Comparison of ENCODE assay signal across 17 mouse cellular contexts in genomic region chr11:57682589-57682988, GRCm38 (mm10). TPM values are rescaled to one million over a fixed set of nuclear protein-coding genes. Genes with fewer than 3 reads are reported as not detected.
DNase-seq lines count a peak whose midpoint lies in the region; ATAC-seq lines count a peak whose summit lies in the region.
"Had no signal": no experiment of that assay in that cellular context is flagged by ENCODE, and none has a peak within 500 bp of the region (broad histone marks: within the 10 kb centered on the region; RNA-seq: fewer than 3 reads in every experiment).

No protein-coding gene starts in this region.

- DNase-seq in midbrain, embryonic 11.5 days (ENCODE audit: low spot score, missing footprints): no peak
- peak; percentile 48 for DNase-seq in midbrain, embryonic 14.5 days
- DNase-seq: adrenal gland, adult 8-10 months; cerebellum, adult 9-10 months; gastrocnemius, postnatal 10 days; heart, adult 11 months had no signal

- H3K4me3 ChIP-seq in midbrain, embryonic 11.5 days (ENCODE audit: low read depth, low read length): no peak overlapping the region
- H3K4me3 ChIP-seq in midbrain, embryonic 16.5 days (ENCODE audit: low read depth, low read length): no peak overlapping the region
- H3K4me3 ChIP-seq in midbrain, embryonic 14.5 days (replicated peaks; ENCODE audit: low read depth, low read length): no peak overlapping the region
- H3K4me3 ChIP-seq in stomach, embryonic 14.5 days (ENCODE audit: low read depth, low read length): no peak overlapping the region
- H3K4me3 ChIP-seq in hindbrain, embryonic 16.5 days (ENCODE audit: low read length): no peak overlapping the region
- H3K4me3 ChIP-seq: forebrain, embryonic 12.5 days; heart, embryonic 15.5 days; hindbrain, embryonic 15.5 days; limb, embryonic 15.5 days; liver, embryonic 15.5 days had no signal

- H3K27ac ChIP-seq in midbrain, embryonic 11.5 days (ENCODE audit: low read depth, low read length): no peak overlapping the region
- no peak overlapping the region for H3K27ac ChIP-seq in midbrain, embryonic 16.5 days (ENCODE audit: low read length)
- no peak overlapping the region for H3K27ac ChIP-seq in midbrain, embryonic 14.5 days (replicated peaks; ENCODE audit: low read depth, low read length)
- no peak overlapping the region for H3K27ac ChIP-seq in stomach, embryonic 14.5 days (ENCODE audit: low read length)
- H3K27ac ChIP-seq in hindbrain, embryonic 16.5 days (ENCODE audit: low read depth, low read length): no peak overlapping the region
- H3K27ac ChIP-seq: forebrain, embryonic 12.5 days; heart, embryonic 15.5 days; hindbrain, embryonic 15.5 days; limb, embryonic 15.5 days; liver, embryonic 15.5 days had no signal

- H3K9ac ChIP-seq in midbrain, embryonic 11.5 days (ENCODE audit: low read length): no peak overlapping the region
- H3K9ac ChIP-seq in midbrain, embryonic 16.5 days (ENCODE audit: low read depth, low read length): no peak overlapping the region
- H3K9ac ChIP-seq in midbrain, embryonic 14.5 days (replicated peaks; ENCODE audit: low read length): no peak overlapping the region
- no peak overlapping the region for H3K9ac ChIP-seq in stomach, embryonic 14.5 days (replicated peaks; ENCODE audit: low read depth, low read length)
- no peak overlapping the region for H3K9ac ChIP-seq in hindbrain, embryonic 16.5 days (ENCODE audit: low read depth, low read length)
- H3K9ac ChIP-seq: forebrain, embryonic 12.5 days; heart, embryonic 15.5 days; hindbrain, embryonic 15.5 days; limb, embryonic 15.5 days; liver, embryonic 15.5 days had no signal

- no peaks in the 10 kb centered on the region for H3K27me3 ChIP-seq in midbrain, embryonic 11.5 days (ENCODE audit: control insufficient read depth, insufficient read depth, low read length)
- no peaks in the 10 kb centered on the region for H3K27me3 ChIP-seq in midbrain, embryonic 16.5 days (ENCODE audit: control insufficient read depth, insufficient read depth, low read depth, low read length)
- H3K27me3 ChIP-seq in midbrain, embryonic 14.5 days (ENCODE audit: control insufficient read depth, insufficient read depth, low read length): no peaks in the 10 kb centered on the region
- H3K27me3 ChIP-seq in stomach, embryonic 14.5 days (ENCODE audit: control insufficient read depth, insufficient read depth, low read length): no peaks in the 10 kb centered on the region
- H3K27me3 ChIP-seq in hindbrain, embryonic 16.5 days (replicated peaks; ENCODE audit: control insufficient read depth, insufficient read depth, low read length): no peaks in the 10 kb centered on the region
- H3K27me3 ChIP-seq: heart, embryonic 15.5 days; hindbrain, embryonic 15.5 days; limb, embryonic 15.5 days; liver, embryonic 15.5 days had no signal

- no peaks in the 10 kb centered on the region for H3K9me3 ChIP-seq in midbrain, embryonic 11.5 days (ENCODE audit: control insufficient read depth, low read length)
- no peaks in the 10 kb centered on the region for H3K9me3 ChIP-seq in midbrain, embryonic 16.5 days (replicated peaks; ENCODE audit: control insufficient read depth, low read length, poor library complexity, severe bottlenecking)
- no peaks in the 10 kb centered on the region for H3K9me3 ChIP-seq in midbrain, embryonic 14.5 days (ENCODE audit: control insufficient read depth, low read length)
- no peaks in the 10 kb centered on the region for H3K9me3 ChIP-seq in stomach, embryonic 14.5 days (ENCODE audit: control insufficient read depth, low read depth, low read length)
- H3K9me3 ChIP-seq in hindbrain, embryonic 16.5 days (ENCODE audit: control insufficient read depth, low read length): no peaks in the 10 kb centered on the region
- H3K9me3 ChIP-seq: forebrain, embryonic 12.5 days; heart, embryonic 15.5 days; hindbrain, embryonic 15.5 days; limb, embryonic 15.5 days; liver, embryonic 15.5 days had no signal

- WGBS in midbrain, embryonic 11.5 days: 30% methylated on average over 7 of the region's 7 CpGs
- 23% methylated on average over 7 of the region's 7 CpGs for WGBS in midbrain, embryonic 16.5 days
- WGBS in midbrain, embryonic 14.5 days: 27% methylated on average over 7 of the region's 7 CpGs
- 20% methylated on average over 7 of the region's 7 CpGs for WGBS in stomach, embryonic 14.5 days
- 46% methylated on average over 7 of the region's 7 CpGs for WGBS in hindbrain, embryonic 16.5 days

- peak; percentile 74; the same call in 1 of the 2 replicates for ATAC-seq in midbrain, embryonic 11.5 days (ENCODE audit: low FRiP score)
- no peak for ATAC-seq in midbrain, embryonic 16.5 days
- ATAC-seq in midbrain, embryonic 14.5 days (ENCODE audit: low FRiP score, low TSS enrichment): no peak
- peak; percentile 70; the same call in 1 of the 2 replicates for ATAC-seq in stomach, embryonic 14.5 days (ENCODE audit: insufficient number of reproducible peaks, insufficient read depth, low FRiP score, low read depth)
- no peak for ATAC-seq in hindbrain, embryonic 16.5 days
- no peak for ATAC-seq in monocyte, adult 5-6 weeks (replicated peaks; ENCODE audit: insufficient number of reproducible peaks, low FRiP score, low TSS enrichment, poor library complexity, severe bottlenecking)
- no peak for ATAC-seq in cerebellum, adult (ENCODE audit: insufficient number of reproducible peaks, low FRiP score, low TSS enrichment)
- ATAC-seq: intestine, embryonic 16.5 days had no signal

- H3K4me2 ChIP-seq in midbrain, embryonic 11.5 days: no peak overlapping the region
- no peak overlapping the region for H3K4me2 ChIP-seq in midbrain, embryonic 16.5 days (ENCODE audit: low read length)
- H3K4me2 ChIP-seq in midbrain, embryonic 14.5 days (ENCODE audit: low read length): no peak overlapping the region
- no peak overlapping the region for H3K4me2 ChIP-seq in stomach, embryonic 14.5 days (replicated peaks; ENCODE audit: low read depth, low read length)
- no peak overlapping the region for H3K4me2 ChIP-seq in hindbrain, embryonic 16.5 days (ENCODE audit: low read length)
- H3K4me2 ChIP-seq: forebrain, embryonic 12.5 days; heart, embryonic 15.5 days; hindbrain, embryonic 15.5 days; limb, embryonic 15.5 days; liver, embryonic 15.5 days had no signal

- H3K36me3 ChIP-seq in midbrain, embryonic 11.5 days (ENCODE audit: control insufficient read depth, insufficient read depth, low read length): no peaks in the 10 kb centered on the region
- no peaks in the 10 kb centered on the region for H3K36me3 ChIP-seq in midbrain, embryonic 16.5 days (ENCODE audit: control insufficient read depth, insufficient read depth, low read length)
- no peaks in the 10 kb centered on the region for H3K36me3 ChIP-seq in midbrain, embryonic 14.5 days (ENCODE audit: control insufficient read depth, insufficient read depth, low read length)
- no peaks in the 10 kb centered on the region for H3K36me3 ChIP-seq in stomach, embryonic 14.5 days (ENCODE audit: control insufficient read depth, insufficient read depth, low read length)
- H3K36me3 ChIP-seq in hindbrain, embryonic 16.5 days (ENCODE audit: control insufficient read depth, insufficient read depth, low read length): no peaks in the 10 kb centered on the region
- H3K36me3 ChIP-seq: forebrain, embryonic 12.5 days; heart, embryonic 15.5 days; hindbrain, embryonic 15.5 days had no signal

- peaks cover 20% of the 10 kb centered on the region for H3K4me1 ChIP-seq in midbrain, embryonic 11.5 days (ENCODE audit: control insufficient read depth, insufficient read depth, low read length)
- peaks cover 25% of the 10 kb centered on the region for H3K4me1 ChIP-seq in midbrain, embryonic 16.5 days (ENCODE audit: control insufficient read depth, insufficient read depth, low read length)
- peaks cover 34% of the 10 kb centered on the region for H3K4me1 ChIP-seq in midbrain, embryonic 14.5 days (ENCODE audit: control insufficient read depth, insufficient read depth, low read length)
- peaks cover 20% of the 10 kb centered on the region for H3K4me1 ChIP-seq in stomach, embryonic 14.5 days (ENCODE audit: control insufficient read depth, insufficient read depth, low read length)
- peaks cover 18% of the 10 kb centered on the region for H3K4me1 ChIP-seq in hindbrain, embryonic 16.5 days (ENCODE audit: control insufficient read depth, insufficient read depth, low read depth, low read length)

RNA-seq across cellular contexts. Expression of gene Galnt10, which starts 37.3 kb away (rescaled TPM):
- 12.1 and 13.9 TPM in 2 replicates for polyA plus RNA-seq in midbrain, embryonic 11.5 days (2014; fragmentation: Nextera tagmentation; extraction: Ambion mirVana)
- 14.7 and 14.8 TPM in 2 replicates for polyA plus RNA-seq in midbrain, embryonic 16.5 days (2015; fragmentation: Nextera tagmentation; extraction: Ambion mirVana)
- polyA plus RNA-seq in midbrain, embryonic 14.5 days (2014; fragmentation: Nextera tagmentation; extraction: Ambion mirVana): 10.1 and 11.6 TPM in 2 replicates
- 8.4 and 11.5 TPM in 2 replicates for polyA plus RNA-seq in stomach, embryonic 14.5 days (2014; fragmentation: Nextera tagmentation; extraction: Ambion mirVana)
- polyA plus RNA-seq in hindbrain, embryonic 16.5 days (2015; fragmentation: Nextera tagmentation; extraction: Ambion mirVana): 12.3 and 13.1 TPM in 2 replicates
- 18.6 to 31.9 TPM (median 21.5 TPM) in 3 replicates for total RNA-seq in monocyte, adult 5-6 weeks (2017)

Comparison
In these comparisons a context has a peak if more than half of its experiments do, and no peak if none do; other contexts are left out.
1. ATAC-seq: peak in midbrain, embryonic 11.5 days (single experiment) and stomach, embryonic 14.5 days (single experiment); none in midbrain, embryonic 16.5 days (single experiment), midbrain, embryonic 14.5 days (single experiment), hindbrain, embryonic 16.5 days (single experiment), monocyte, adult 5-6 weeks (single experiment) and cerebellum, adult (single experiment).